Mouse (Mus musculus): ENCODE measurements at regions not wholly inside any gene's neighbourhood (a gene's known extent, or its start where the extent isn't known, plus 50 kb on each side); places are given as distances from the start of the nearest gene placed in this dataset.
"Not testable (repeated sequence)": the region's sequence is repeated elsewhere in the genome, so short reads cannot be mapped to it uniquely, and the experiment has no call there.

- intact Hi-C loops (cut with DNase I), result not testable (repeated sequence)
- peak; percentile 2 to 4 for DNase-seq
Observed at GRCm38 (mm10) chr7:106616932-106617331, 63.5 kb downstream of the Olfr693 start.

- intact Hi-C loops (cut with DNase I), result no loop called here
Observed at GRCm38 (mm10) chr7:106612723-106613122, 67.7 kb downstream of the Olfr693 start.

GRCm38 (mm10) chr7:106580424-106580823 is 100.0 kb downstream of the Olfr693 start:
- no peak for DNase-seq
- intact Hi-C loops (cut with DNase I), result no loop called here

More at GRCm38 (mm10) chr7:106612723-106613122, 67.7 kb downstream of the Olfr693 start:
- no peak for DNase-seq

- DNase-seq; intact Hi-C loops (cut with DNase I): not testable (repeated sequence)
Observed at GRCm38 (mm10) chr7:106568251-106568650, 112.1 kb downstream of the Olfr693 start.

GRCm38 (mm10) chr7:106550881-106551575 is 129.4 kb downstream of the Olfr693 start:
- intact Hi-C loops (cut with DNase I), result no loop called here
- DNase-seq, result no peak

- not testable (repeated sequence) for DNase-seq
Observed at GRCm38 (mm10) chr7:106529433-106530102, 150.8 kb downstream of the Olfr693 start.

GRCm38 (mm10) chr7:106529023-106529422 is 151.4 kb downstream of the Olfr693 start:
- intact Hi-C loops (cut with DNase I), result not testable (repeated sequence)
- peak; percentile 18 to 28 for DNase-seq

More at GRCm38 (mm10) chr7:106529433-106530102, 150.8 kb downstream of the Olfr693 start:
- intact Hi-C loops (cut with DNase I), result loop anchor here (10.0 kb wide), 1 partner anchor 795 kb away; the partner anchor contains the start of genes Ilk and Rrp8

GRCm38 (mm10) chr7:106494851-106495250 is 185.5 kb downstream of the Olfr693 start:
- intact Hi-C loops (cut with DNase I), result no loop called here
- no peak for DNase-seq
